In the genomic region with DNA sequence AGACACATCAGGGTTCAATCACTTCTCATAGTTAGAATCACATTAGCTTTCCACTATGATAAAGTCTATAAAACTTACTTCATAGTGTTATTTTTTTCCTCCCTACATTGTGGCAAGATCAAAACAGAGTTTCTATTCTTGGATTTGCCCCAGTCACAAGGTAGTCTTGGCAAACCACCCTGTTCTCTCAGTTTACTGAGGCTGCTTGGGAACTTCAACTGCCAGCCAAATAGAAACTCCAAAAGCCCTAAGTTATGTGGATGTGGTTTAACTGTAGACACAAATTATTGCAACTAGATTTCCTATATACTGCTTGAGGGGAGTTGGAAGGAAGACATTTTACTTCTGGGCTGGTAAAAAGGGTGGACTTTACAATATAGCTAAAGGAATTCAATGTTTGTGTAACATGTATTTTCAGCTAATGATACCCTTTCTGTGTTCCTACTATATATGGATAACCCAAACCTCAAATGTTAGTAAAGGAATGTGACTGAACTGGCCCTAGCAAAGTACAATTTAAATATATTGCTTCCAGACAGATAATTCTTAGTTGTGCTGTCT, we compare ENCODE assay signal across 8 mouse cellular contexts. TPM values are rescaled to one million over a fixed set of nuclear protein-coding genes. Genes with fewer than 3 reads are reported as not detected.
DNase-seq lines count a peak whose midpoint lies in the region; ATAC-seq and TF ChIP-seq lines count a peak whose summit lies in the region.

TSS of gene Pik3ip1 (plus strand) at position 511 of the 561 bp plus-strand sequence.

- H3K4me1 ChIP-seq in lung, postnatal 0 days (ENCODE audit: insufficient read depth, low read depth, low read length), result peaks cover 12% of the 10 kb centered on the region; the same call in 1 of the 2 replicates
- peaks cover 16% of the 10 kb centered on the region for H3K4me1 ChIP-seq in brown adipose tissue, adult 24 weeks (ENCODE audit: control insufficient read depth, insufficient read depth, insufficient read length, low read length)
- H3K4me1 ChIP-seq in heart, adult 2 months (ENCODE audit: control insufficient read depth, insufficient read depth, low read length), result peaks cover 24% of the 10 kb centered on the region
- H3K4me1 ChIP-seq in midbrain, postnatal 0 days (ENCODE audit: insufficient read depth, low read length), result no peaks in the 10 kb centered on the region

- DNase-seq in lung, postnatal 0 days (ENCODE audit: low spot score), result no peak
- no peak for DNase-seq in lung, postnatal 14 days
- no peak for DNase-seq in heart, adult 2 months
- DNase-seq in layer of hippocampus, postnatal 25 days (ENCODE audit: extremely low spot score in 1 of 2, low spot score in 1 of 2), result no peak
- DNase-seq in midbrain, postnatal 0 days (ENCODE audit: low spot score), result no peak
- no peak for DNase-seq in natural killer cell, adult 2 months (ENCODE audit: low spot score in 2 of 2)
- DNase-seq in kidney, postnatal 10 days, result no peak

- no peak for TF ChIP-seq CTCF in lung, postnatal 0 days (IDR thresholded peaks at IDR 0.05)
- TF ChIP-seq CTCF in heart, adult 2 months (IDR thresholded peaks at IDR 0.05), result no peak
- TF ChIP-seq CTCF in midbrain, postnatal 0 days (IDR thresholded peaks at IDR 0.05), result no peak

- no peaks in the 10 kb centered on the region for H3K27me3 ChIP-seq in lung, postnatal 0 days (replicated peaks; ENCODE audit: insufficient read depth, low read length)
- no peaks in the 10 kb centered on the region for H3K27me3 ChIP-seq in heart, adult 2 months (ENCODE audit: control insufficient read depth, insufficient read depth, low read length)
- no peaks in the 10 kb centered on the region for H3K27me3 ChIP-seq in midbrain, postnatal 0 days (ENCODE audit: insufficient read depth, low read length)

- intact Hi-C loops in heart, adult 2 months (cut with DNase I), result loop anchor here (2.0 to 5.0 kb wide), 4 partner anchors 17 to 122 kb away; partner anchors contain the start of genes Limk2 and Rnf185

- H3K36me3 ChIP-seq in lung, postnatal 0 days (ENCODE audit: insufficient read depth, low read length), result no peaks in the 10 kb centered on the region
- H3K36me3 ChIP-seq in heart, adult 2 months (ENCODE audit: control insufficient read depth, insufficient read depth, low read length), result peaks cover 21% of the 10 kb centered on the region
- peaks cover 12% of the 10 kb centered on the region for H3K36me3 ChIP-seq in midbrain, postnatal 0 days (ENCODE audit: insufficient read depth, low read length)

- TF ChIP-seq EP300 in lung, postnatal 0 days (IDR thresholded peaks at IDR 0.05), result no peak
- TF ChIP-seq EP300 in heart, adult 2 months (IDR thresholded peaks at IDR 0.05; ENCODE audit: insufficient read depth, low read depth, low read length), result no peak

- no peaks in the 10 kb centered on the region for H3K9me3 ChIP-seq in lung, postnatal 0 days (ENCODE audit: low read length)
- H3K9me3 ChIP-seq in midbrain, postnatal 0 days (ENCODE audit: low read length), result no peaks in the 10 kb centered on the region

- H3K4me2 ChIP-seq in lung, postnatal 0 days (replicated peaks; ENCODE audit: low read depth, low read length), result peak within 1 kb of the TSS; percentile 76
- H3K4me2 ChIP-seq in midbrain, postnatal 0 days (ENCODE audit: low read depth, low read length, poor library complexity, severe bottlenecking), result peak within 1 kb of the TSS; percentile 99

- peak within 1 kb of the TSS; percentile 55; the same call in 1 of the 2 replicates for H3K9ac ChIP-seq in lung, postnatal 0 days (replicated peaks; ENCODE audit: low read depth)
- H3K9ac ChIP-seq in heart, adult 2 months (ENCODE audit: low read depth, low read length), result peak within 1 kb of the TSS; percentile 85
- peak within 1 kb of the TSS; percentile 66 for H3K9ac ChIP-seq in midbrain, postnatal 0 days (replicated peaks; ENCODE audit: low read length, poor library complexity, severe bottlenecking)

- H3K27ac ChIP-seq in lung, postnatal 0 days (ENCODE audit: low read length), result peak within 1 kb of the TSS; percentile 90
- H3K27ac ChIP-seq in brown adipose tissue, adult 24 weeks (replicated peaks; ENCODE audit: low read depth, low read length), result peak within 1 kb of the TSS; percentile 60
- peak within 1 kb of the TSS; percentile 94 for H3K27ac ChIP-seq in heart, adult 2 months
- H3K27ac ChIP-seq in midbrain, postnatal 0 days (ENCODE audit: low read depth, low read length), result peak within 1 kb of the TSS; percentile 89

- no peak for TF ChIP-seq POLR2A in heart, adult 2 months (IDR thresholded peaks at IDR 0.05; ENCODE audit: insufficient read depth, low read depth, low read length)

- no peak for ATAC-seq in lung, postnatal 0 days
- no peak for ATAC-seq in midbrain, postnatal 0 days (ENCODE audit: low FRiP score)

- peak within 1 kb of the TSS; percentile 45 for H3K4me3 ChIP-seq in lung, postnatal 0 days (ENCODE audit: low read depth, low read length)
- H3K4me3 ChIP-seq in brown adipose tissue, adult 24 weeks (ENCODE audit: insufficient read depth, low read depth, low read length), result peak within 1 kb of the TSS; percentile 61
- H3K4me3 ChIP-seq in heart, adult 2 months, result peak within 1 kb of the TSS; percentile 77
- H3K4me3 ChIP-seq in midbrain, postnatal 0 days (ENCODE audit: low read depth, low read length), result peak within 1 kb of the TSS; percentile 66

- no peaks in the 10 kb centered on the region for H3K79me2 ChIP-seq in heart, adult 2 months (replicated peaks; ENCODE audit: control insufficient read depth, insufficient read depth, low read length)

RNA-seq across cellular contexts. Expression of gene Pik3ip1, which starts in this region (rescaled TPM):
- polyA plus RNA-seq in lung, postnatal 0 days (2015; fragmentation: Nextera tagmentation; extraction: Ambion mirVana), result 22.7 and 25.5 TPM in 2 replicates
- 1.4 and 3.8 TPM in 2 replicates for polyA plus RNA-seq in brown adipose tissue, adult 24 weeks (2012; ENCODE audit: insufficient read depth, insufficient read length, missing spikeins)
- total RNA-seq in heart, adult 2 months (2021), result 10 to 100 TPM; 29.4 to 36.4 TPM
- 29.5 and 36.2 TPM in 2 replicates for polyA plus RNA-seq in heart, adult 2 months (2012; rRNA removed)
- total RNA-seq in layer of hippocampus, postnatal 25 days (2021), result 10 to 100 TPM; 29.1 to 38.2 TPM
- 42.5 and 43.4 TPM in 2 replicates for total RNA-seq in midbrain, postnatal 0 days (2014; rRNA removed)
- polyA plus RNA-seq in midbrain, postnatal 0 days (2015; fragmentation: Nextera tagmentation; extraction: Ambion mirVana), result 34.7 and 37.5 TPM in 2 replicates
